Mouse (Mus musculus): ENCODE results near the gene Rnf149.

GRCm38 (mm10) chr1:39592090-39592489 is 14.9 kb upstream of the Rnf149 start:
- TF ChIP-seq POLR2A (IDR thresholded peaks at IDR 0.05; ENCODE audit: low read depth, low read length) (no peak), CTCF (IDR thresholded peaks at IDR 0.05; ENCODE audit: borderline replicate concordance, insufficient read depth, low read length) (no peak)

All from embryonic fibroblast, embryonic 13.5 days (primary cell).